Mouse (Mus musculus) heart, postnatal 0 days (tissue): ENCODE data around the gene Tmco4.

Experiments used
- CTCF ChIP-seq: IDR thresholded peaks from 2 replicates; pipeline ENCODE4 v1.5.1; 2016; ENCODE audit warnings: antibody characterized with exemption, control low read depth, low read depth
- EP300 ChIP-seq: IDR thresholded peaks from 2 replicates; pipeline ENCODE4 v1.6.1; 2016; ENCODE audit warnings: antibody characterized with exemption, low read depth

GRCm38 (mm10) chr4:138943730-138944129, 29.0 kb upstream of the Tmco4 start:
- TF ChIP-seq CTCF = peak; percentile 68
- no peak for TF ChIP-seq EP300
